Mouse (Mus musculus) layer of hippocampus, adult 11-12 months (tissue): ENCODE results near the gene Gm3409.
"Not testable (repeated sequence)": the region's sequence is repeated elsewhere in the genome, so short reads cannot be mapped to it uniquely, and the experiment has no call there.

ENCODE experiments used
- DNase-seq: peaks from one replicate; pipeline ENCODE4 v3.0.0; 2022; ENCODE audit warnings: low spot score

Gene Gm3409

GRCm38 (mm10) chr5:146537347-146537746, at the start of gene Gm3409:
Gene Gm3409, plus strand, starts transcription at chr5:146537647.
- DNase-seq = not testable (repeated sequence)

GRCm38 (mm10) chr5:146488959-146489358, 48.5 kb upstream of the Gm3409 start:
- DNase-seq = peak; percentile 47

- not testable (repeated sequence) for DNase-seq
These were observed 46.4 kb upstream of the Gm3409 start, which contains the start of gene Gm6370 for GRCm38 (mm10) chr5:146491063-146491462. Gene Gm6370, plus strand, starts transcription at chr5:146491363.

GRCm38 (mm10) chr5:146502099-146502498, 35.3 kb upstream of the Gm3409 start, which contains the start of gene 4930449I24Rik:
Gene 4930449I24Rik, plus strand, starts transcription at chr5:146502399.
- DNase-seq = not testable (repeated sequence)

- not testable (repeated sequence) for DNase-seq
These were observed 23.6 kb upstream of the Gm3409 start, which contains the start of gene Gm3402 for GRCm38 (mm10) chr5:146513823-146514222. Gene Gm3402, plus strand, starts transcription at chr5:146514123.

- not testable (repeated sequence) for DNase-seq
These were observed 11.9 kb upstream of the Gm3409 start, which contains the start of gene Gm3404 for GRCm38 (mm10) chr5:146525501-146525900. Gene Gm3404, plus strand, starts transcription at chr5:146525801.

GRCm38 (mm10) chr5:146555836-146556235, 18.4 kb downstream of the Gm3409 start, which contains the start of gene Gm3415:
Gene Gm3415, plus strand, starts transcription at chr5:146556136.
- DNase-seq = not testable (repeated sequence)

GRCm38 (mm10) chr5:146564259-146564658, 26.8 kb downstream of the Gm3409 start:
- no peak for DNase-seq

GRCm38 (mm10) chr5:146567054-146567453, 29.6 kb downstream of the Gm3409 start:
- no peak for DNase-seq

GRCm38 (mm10) chr5:146570179-146570578, 32.7 kb downstream of the Gm3409 start:
- DNase-seq = not testable (repeated sequence)

GRCm38 (mm10) chr5:146571830-146572734, 34.6 kb downstream of the Gm3409 start:
- peak; percentile 84 for DNase-seq

- DNase-seq = not testable (repeated sequence)
These were observed 35.2 kb downstream of the Gm3409 start for GRCm38 (mm10) chr5:146572735-146573042.

GRCm38 (mm10) chr5:146576668-146577067, 39.2 kb downstream of the Gm3409 start:
- no peak for DNase-seq

- DNase-seq = no peak
These were observed 46.7 kb downstream of the Gm3409 start for GRCm38 (mm10) chr5:146584156-146584477.

GRCm38 (mm10) chr5:146584478-146585306, 47.2 kb downstream of the Gm3409 start, which contains the start of gene Gpr12:
Gene Gpr12, minus strand, starts transcription at chr5:146585239.
- no peak for DNase-seq

- no peak for DNase-seq
These were observed 47.8 kb downstream of the Gm3409 start for GRCm38 (mm10) chr5:146585307-146585651.

- no peak for DNase-seq
These were observed 49.1 kb downstream of the Gm3409 start for GRCm38 (mm10) chr5:146586357-146587070.
